ENCODE assay signal across 8 mouse cellular contexts in the genomic region with DNA sequence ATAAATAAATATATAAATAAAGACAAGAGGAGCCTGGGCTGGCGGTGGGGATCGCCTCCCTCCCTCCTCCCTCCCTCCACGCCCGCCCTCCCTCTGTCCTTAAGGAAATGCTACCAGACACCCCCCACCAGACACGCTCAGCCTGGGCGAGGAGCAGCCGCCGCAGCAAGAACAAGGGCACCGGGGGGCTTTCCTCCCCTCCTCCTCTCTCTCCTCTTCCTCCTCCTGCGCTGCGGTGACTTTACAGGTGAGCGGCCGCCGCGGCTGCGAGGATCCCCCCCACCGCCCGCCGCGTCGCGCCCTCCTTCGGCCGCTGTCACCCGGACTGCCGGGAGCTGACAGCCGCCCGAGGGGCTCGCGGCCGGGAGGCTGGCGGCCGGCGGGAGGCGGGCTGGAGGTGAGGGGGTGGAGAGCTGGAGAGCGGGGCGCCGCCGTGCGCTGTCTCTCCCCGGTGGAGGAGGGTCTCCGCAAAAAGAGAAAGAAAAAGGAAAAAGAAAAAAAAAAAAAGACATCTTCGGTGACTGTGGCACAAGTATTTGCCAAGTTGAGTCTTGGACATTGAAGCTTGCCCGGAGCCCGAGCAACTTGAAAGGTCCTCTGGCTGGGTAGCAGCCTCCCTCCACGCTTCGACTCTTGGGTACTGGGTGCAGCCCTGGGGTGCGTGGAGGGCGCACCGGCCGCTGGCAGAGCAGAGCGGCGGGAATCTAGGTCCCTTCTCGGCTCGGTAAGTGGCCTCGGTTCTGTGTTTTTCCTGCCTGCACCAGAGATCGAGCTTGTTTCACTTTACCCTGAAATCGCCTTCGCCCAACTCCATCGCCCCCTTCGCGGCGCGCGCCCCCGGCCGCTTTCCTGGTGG. TPM values are rescaled to one million over a fixed set of nuclear protein-coding genes. Genes with fewer than 3 reads are reported as not detected.
A peak's percentile ranks its signal among the peaks of the same experiment; 100 is the strongest.
DNase-seq lines count a peak whose midpoint lies in the region; ATAC-seq and TF ChIP-seq lines count a peak whose summit lies in the region.

TSS of gene Hivep2 (plus strand) at position 102 of the 856 bp plus-strand sequence.

- H3K4me2 ChIP-seq in hindbrain, embryonic 16.5 days (ENCODE audit: low read length): peak within 1 kb of the TSS; percentile 100

- ATAC-seq in hindbrain, embryonic 16.5 days: peak; percentile 49
- no peak for ATAC-seq in erythroid progenitor cell, adult 5-6 weeks (replicated peaks; ENCODE audit: low FRiP score, poor library complexity, severe bottlenecking)

- H3K27ac ChIP-seq in cerebellum, adult 2 months (ENCODE audit: insufficient read depth, low read length): peak within 1 kb of the TSS; percentile 100
- H3K27ac ChIP-seq in gastrocnemius, adult 2 months: peak within 1 kb of the TSS; percentile 99
- H3K27ac ChIP-seq in hindbrain, embryonic 16.5 days (ENCODE audit: low read depth, low read length): peak within 1 kb of the TSS; percentile 98
- peak within 1 kb of the TSS; percentile 94 for H3K27ac ChIP-seq in midbrain, embryonic 10.5 days (replicated peaks)
- H3K27ac ChIP-seq in spleen, adult 2 months (ENCODE audit: insufficient read depth, low read length): peak within 1 kb of the TSS; percentile 97

- no peak for TF ChIP-seq CTCF in cerebellum, adult 2 months (IDR thresholded peaks at IDR 0.05; ENCODE audit: borderline replicate concordance, insufficient read depth, low read depth, low read length)
- peak; percentile 38 for TF ChIP-seq CTCF in gastrocnemius, adult 2 months (IDR thresholded peaks at IDR 0.05)
- TF ChIP-seq CTCF in spleen, adult 2 months (IDR thresholded peaks at IDR 0.05; ENCODE audit: extremely low read depth, insufficient read depth, insufficient read length, insufficient replicate concordance): no peak

- DNase-seq in R1 (ENCODE audit: low read depth, low spot score): peak; percentile 84
- DNase-seq in cerebellum, adult 2 months: peak; percentile 62 to 77
- DNase-seq in gastrocnemius, adult 2 months: peak; percentile 84
- peak; percentile 40 to 52 for DNase-seq in left cerebral cortex, adult 8-10 months (ENCODE audit: low spot score in 2 of 2)
- peak; percentile 66 for DNase-seq in midbrain, embryonic 10.5 days (ENCODE audit: low spot score)
- DNase-seq in spleen, adult 2 months (ENCODE audit: low read depth in 1 of 2, low spot score in 2 of 2): peak; percentile 37 to 59

- peak within 1 kb of the TSS; percentile 90 for H3K9ac ChIP-seq in hindbrain, embryonic 16.5 days (ENCODE audit: low read depth, low read length)

- TF ChIP-seq POLR2A in cerebellum, adult 2 months (IDR thresholded peaks at IDR 0.05; ENCODE audit: borderline replicate concordance, insufficient read depth, low read length): 0 out of 2 replicates have a peak, but pooled peaks have one; percentile 19
- no peak for TF ChIP-seq POLR2A in spleen, adult 2 months (IDR thresholded peaks at IDR 0.05; ENCODE audit: low read depth, low read length)

- peak within 1 kb of the TSS; percentile 82 for H3K4me3 ChIP-seq in cerebellum, adult 2 months (replicated peaks; ENCODE audit: insufficient read depth, low read depth, low read length)
- H3K4me3 ChIP-seq in gastrocnemius, adult 2 months: peak within 1 kb of the TSS; percentile 95
- H3K4me3 ChIP-seq in hindbrain, embryonic 16.5 days (ENCODE audit: low read length): peak within 1 kb of the TSS; percentile 67
- H3K4me3 ChIP-seq in midbrain, embryonic 10.5 days: peak within 1 kb of the TSS; percentile 81
- H3K4me3 ChIP-seq in spleen, adult 2 months (ENCODE audit: extremely low read depth, insufficient read depth, insufficient read length): peak within 1 kb of the TSS; percentile 97

- H3K4me1 ChIP-seq in cerebellum, adult 2 months (ENCODE audit: control insufficient read depth, insufficient read depth, low read length): peaks cover 2% of the 10 kb centered on the region
- H3K4me1 ChIP-seq in hindbrain, embryonic 16.5 days (ENCODE audit: control insufficient read depth, insufficient read depth, low read depth, low read length): peaks cover 3% of the 10 kb centered on the region; the same call in 1 of the 2 replicates
- peaks cover 25% of the 10 kb centered on the region for H3K4me1 ChIP-seq in midbrain, embryonic 10.5 days
- peaks cover 5% of the 10 kb centered on the region; the same call in 1 of the 2 replicates for H3K4me1 ChIP-seq in spleen, adult 2 months (ENCODE audit: control insufficient read depth, insufficient read depth, insufficient read length)

- no peaks in the 10 kb centered on the region for H3K36me3 ChIP-seq in hindbrain, embryonic 16.5 days (ENCODE audit: control insufficient read depth, insufficient read depth, low read length)
- no peaks in the 10 kb centered on the region for H3K36me3 ChIP-seq in midbrain, embryonic 10.5 days
- H3K36me3 ChIP-seq in spleen, adult 2 months (ENCODE audit: control insufficient read depth, insufficient read depth, low read length): no peaks in the 10 kb centered on the region

- no peaks in the 10 kb centered on the region for H3K9me3 ChIP-seq in hindbrain, embryonic 16.5 days (ENCODE audit: control insufficient read depth, low read length)
- H3K9me3 ChIP-seq in midbrain, embryonic 10.5 days (replicated peaks): no peaks in the 10 kb centered on the region

- intact Hi-C loops in gastrocnemius, adult 2 months (cut with DNase I): loop anchor here (5.0 kb wide), 3 partner anchors 99 to 231 kb away; partner anchors contain the start of gene Aig1

- H3K27me3 ChIP-seq in cerebellum, adult 2 months (ENCODE audit: control insufficient read depth, insufficient read depth, low read length): no peaks in the 10 kb centered on the region
- no peaks in the 10 kb centered on the region for H3K27me3 ChIP-seq in hindbrain, embryonic 16.5 days (replicated peaks; ENCODE audit: control insufficient read depth, insufficient read depth, low read length)
- H3K27me3 ChIP-seq in midbrain, embryonic 10.5 days (ENCODE audit: low read depth, poor library complexity, severe bottlenecking): peaks cover 29% of the 10 kb centered on the region
- no peaks in the 10 kb centered on the region for H3K27me3 ChIP-seq in spleen, adult 2 months (ENCODE audit: control insufficient read depth, insufficient read depth, low read length)

- under 1% methylated on average over 65 of the region's 67 CpGs for WGBS in cerebellum, adult 2 months
- under 1% methylated on average over 64 of the region's 67 CpGs for WGBS in hindbrain, embryonic 16.5 days
- 0% methylated on average over 60 of the region's 67 CpGs for WGBS in midbrain, embryonic 10.5 days
- WGBS in spleen, adult 2 months: under 1% methylated on average over 65 of the region's 67 CpGs

RNA-seq across cellular contexts. Expression of gene Hivep2, which starts in this region (rescaled TPM):
- polyA plus RNA-seq in cerebellum, adult 2 months (2012; rRNA removed): 55.2 and 60.4 TPM in 2 replicates
- 10 to 100 TPM; 40.5 to 42.0 TPM for total RNA-seq in gastrocnemius, adult 2 months (2021)
- polyA plus RNA-seq in hindbrain, embryonic 16.5 days (2015; fragmentation: Nextera tagmentation; extraction: Ambion mirVana): 10.6 and 12.5 TPM in 2 replicates
- 100 to 1,000 TPM; 164 to 240 (median 191) TPM for total RNA-seq in left cerebral cortex, adult 8-10 months (2022)
- 1.2 and 2.0 TPM in 2 replicates for polyA plus RNA-seq in midbrain, embryonic 10.5 days (2016; fragmentation: Nextera tagmentation; extraction: Ambion mirVana)
- 8.7 and 10.7 TPM in 2 replicates for polyA plus RNA-seq in spleen, adult 2 months (2012; rRNA removed)
- total RNA-seq in erythroid progenitor cell, adult 5-6 weeks (2015; ENCODE audit: low replicate concordance): 4.3 and 4.6 TPM in 2 replicates
- 1.3 and 1.5 TPM in 2 replicates for total RNA-seq in erythroid progenitor cell, adult 5-6 weeks (2017; ENCODE audit: low replicate concordance)

Comparison
In these comparisons a context has a peak if more than half of its experiments do, and no peak if none do; other contexts are left out.
1. RNA of gene Hivep2 (total RNA-seq): 164 to 240 TPM in left cerebral cortex, adult 8-10 months and 40.5 to 42.0 TPM in gastrocnemius, adult 2 months; 1.3 to 4.6 TPM in erythroid progenitor cell, adult 5-6 weeks; every median in the first group is over 4 times any median in the second.
2. Peak in every context shown above with its lines, with median percentiles within 50 percentile points of each other: DNase-seq, H3K27ac ChIP-seq and H3K4me3 ChIP-seq.